7 mouse cellular contexts compared by ENCODE assay signal in genomic region chr17:46247512-46248188, GRCm38 (mm10). TPM values are rescaled to one million over a fixed set of nuclear protein-coding genes. Genes with fewer than 3 reads are reported as not detected.
A peak's percentile ranks its signal among the peaks of the same experiment; 100 is the strongest.
DNase-seq lines count a peak whose midpoint lies in the region; ATAC-seq lines count a peak whose summit lies in the region.

Gene Polr1c (minus strand): TSS chr17:46248054.
Gene Yipf3 (plus strand): TSS chr17:46248080.

- peak within 1 kb of the TSS; percentile 98 for H3K9ac ChIP-seq in intestine, embryonic 15.5 days

- H3K4me3 ChIP-seq in intestine, embryonic 15.5 days (replicated peaks) = peak within 1 kb of the TSS; percentile 89
- peak within 1 kb of the TSS; percentile 98 for H3K4me3 ChIP-seq in midbrain, embryonic 10.5 days

- ATAC-seq in intestine, embryonic 15.5 days = peak; percentile 95

- intact Hi-C loops in gastrocnemius, postnatal 36 days (cut with DNase I) = loop anchor here (5.0 kb wide), 1 partner anchor 45 kb away; the partner anchor contains the start of genes Polh and Xpo5
- intact Hi-C loops in left cerebral cortex, postnatal 25 days (cut with DNase I) = loop anchor here (2.0 kb wide), 1 partner anchor 43 kb away; no protein-coding TSS in a partner anchor

- under 1% methylated on average over 53 of the region's 53 CpGs for WGBS in intestine, embryonic 15.5 days
- under 1% methylated on average over 53 of the region's 53 CpGs for WGBS in midbrain, embryonic 10.5 days

- no peaks in the 10 kb centered on the region for H3K27me3 ChIP-seq in intestine, embryonic 15.5 days (replicated peaks)
- H3K27me3 ChIP-seq in midbrain, embryonic 10.5 days (ENCODE audit: low read depth, poor library complexity, severe bottlenecking) = no peaks in the 10 kb centered on the region

- H3K36me3 ChIP-seq in intestine, embryonic 15.5 days = peaks cover 50% of the 10 kb centered on the region
- H3K36me3 ChIP-seq in midbrain, embryonic 10.5 days = peaks cover 78% of the 10 kb centered on the region

- no peaks in the 10 kb centered on the region for H3K9me3 ChIP-seq in intestine, embryonic 15.5 days
- H3K9me3 ChIP-seq in midbrain, embryonic 10.5 days (replicated peaks) = no peaks in the 10 kb centered on the region

- DNase-seq in adrenal gland, adult 18-20 months (ENCODE audit: low spot score in 2 of 2) = peak; percentile 92 to 93
- peak; percentile 97 for DNase-seq in embryo, embryonic 11 days
- DNase-seq in gastrocnemius, postnatal 36 days = peak; percentile 90 to 92
- peak; percentile 97 to 98 for DNase-seq in left cerebral cortex, postnatal 25 days (ENCODE audit: low spot score in 2 of 2)
- peak; percentile 94 for DNase-seq in midbrain, embryonic 10.5 days (ENCODE audit: low spot score)
- peak; percentile 91 for DNase-seq in right cerebral cortex, postnatal 4 days

- H3K4me1 ChIP-seq in intestine, embryonic 15.5 days (replicated peaks) = peaks cover 19% of the 10 kb centered on the region
- H3K4me1 ChIP-seq in midbrain, embryonic 10.5 days = peaks cover 23% of the 10 kb centered on the region

- H3K27ac ChIP-seq in intestine, embryonic 15.5 days = peak within 1 kb of the TSS; percentile 70
- peak within 1 kb of the TSS; percentile 95 for H3K27ac ChIP-seq in midbrain, embryonic 10.5 days (replicated peaks)

- peak within 1 kb of the TSS; percentile 68 for H3K4me2 ChIP-seq in intestine, embryonic 15.5 days (replicated peaks)

RNA-seq across cellular contexts. Expression of gene Polr1c, which starts in this region (rescaled TPM):
- total RNA-seq in adrenal gland, adult 18-20 months (2021) = 100 to 1,000 TPM in 1 of 2 experiments, 10 to 100 TPM in 1; 68.6 to 122 TPM
- 10 to 100 TPM; 11.8 to 13.5 TPM for total RNA-seq in gastrocnemius, postnatal 36 days (2021)
- polyA plus RNA-seq in intestine, embryonic 15.5 days (2015; fragmentation: Nextera tagmentation; extraction: Ambion mirVana) = 75.3 and 75.8 TPM in 2 replicates
- total RNA-seq in left cerebral cortex, postnatal 25 days (2021) = 10 to 100 TPM; 33.9 to 35.5 TPM
- 131 and 138 TPM in 2 replicates for polyA plus RNA-seq in midbrain, embryonic 10.5 days (2016; fragmentation: Nextera tagmentation; extraction: Ambion mirVana)

RNA-seq across cellular contexts. Expression of gene Yipf3, which starts in this region (rescaled TPM):
- total RNA-seq in adrenal gland, adult 18-20 months (2021) = 100 to 1,000 TPM; 121 to 185 TPM
- total RNA-seq in gastrocnemius, postnatal 36 days (2021) = 10 to 100 TPM; 48.7 to 58.4 TPM
- 86.8 and 111 TPM in 2 replicates for polyA plus RNA-seq in intestine, embryonic 15.5 days (2015; fragmentation: Nextera tagmentation; extraction: Ambion mirVana)
- total RNA-seq in left cerebral cortex, postnatal 25 days (2021) = 10 to 100 TPM; 95.5 to 95.9 TPM
- 71.5 and 75.0 TPM in 2 replicates for polyA plus RNA-seq in midbrain, embryonic 10.5 days (2016; fragmentation: Nextera tagmentation; extraction: Ambion mirVana)

Comparison
In these comparisons a context has a peak if more than half of its experiments do, and no peak if none do; other contexts are left out.
1. Peak in every context shown above with its lines: DNase-seq, ATAC-seq, H3K4me3 ChIP-seq and H3K27ac ChIP-seq.